Comparison of ENCODE assay signal across 8 mouse cellular contexts in genomic region chr5:114625590-114625989, GRCm38 (mm10). TPM values are rescaled to one million over a fixed set of nuclear protein-coding genes. Genes with fewer than 3 reads are reported as not detected.
A peak's percentile ranks its signal among the peaks of the same experiment; 100 is the strongest.
DNase-seq lines count a peak whose midpoint lies in the region; TF ChIP-seq lines count a peak whose summit lies in the region.

No protein-coding gene starts in this region.

- 22% methylated on average over 3 of the region's 3 CpGs for WGBS in thymus, adult 2 months

- no peak overlapping the region for H3K4me3 ChIP-seq in thymus, adult 2 months (ENCODE audit: control insufficient read depth, insufficient read depth, low read length)

- no peak overlapping the region for H3K27ac ChIP-seq in thymus, adult 2 months (ENCODE audit: control insufficient read depth, insufficient read depth, low read length)

- no peak for TF ChIP-seq POLR2A in thymus, adult 2 months (IDR thresholded peaks at IDR 0.05; ENCODE audit: control insufficient read depth, extremely low read depth, insufficient read depth, low read length, poor library complexity)

- H3K4me1 ChIP-seq in thymus, adult 2 months (replicated peaks; ENCODE audit: control insufficient read depth, insufficient read depth, low read length): no peaks in the 10 kb centered on the region

- H3K36me3 ChIP-seq in thymus, adult 2 months (ENCODE audit: control insufficient read depth, insufficient read depth, low read length): no peaks in the 10 kb centered on the region

- peak; percentile 52; the same call in 1 of the 2 replicates for TF ChIP-seq CTCF in thymus, adult 2 months (IDR thresholded peaks at IDR 0.05; ENCODE audit: borderline replicate concordance, control insufficient read depth, extremely low read depth, insufficient read depth, low read length, poor library complexity)

- no peaks in the 10 kb centered on the region for H3K27me3 ChIP-seq in thymus, adult 2 months (ENCODE audit: control insufficient read depth, insufficient read depth, low read length)

- peak; percentile 35 for DNase-seq in gastrocnemius, adult 18-20 months (ENCODE audit: low spot score)
- DNase-seq in gastrocnemius, adult 8-10 months (ENCODE audit: low spot score in 2 of 2): no peak
- DNase-seq in thymus, adult 2 months: peak; percentile 76
- no peak for DNase-seq in thymus, adult 18-20 months
- peak; percentile 67 to 74 for DNase-seq in cerebellum, postnatal 4 days (ENCODE audit: low spot score in 2 of 2)
- peak; percentile 83 to 85 for DNase-seq in kidney, postnatal 4 days
- DNase-seq in natural killer cell, adult 2 months (ENCODE audit: low spot score in 2 of 2): peak; percentile 47 to 70
- DNase-seq in thymus, postnatal 36 days: peak; percentile 67 to 73

RNA-seq across cellular contexts. Expression of gene Trpv4, which starts 32.6 kb away (rescaled TPM):
- 1 to 10 TPM; 1.8 to 2.1 TPM for total RNA-seq in gastrocnemius, adult 18-20 months (2021)
- 1 to 10 TPM; 1.3 to 1.7 (median 1.3) TPM for total RNA-seq in gastrocnemius, adult 8-10 months (2022)
- polyA plus RNA-seq in thymus, adult 2 months (2012; rRNA removed): 4.2 and 6.5 TPM in 2 replicates

RNA-seq across cellular contexts. Expression of gene Fam222a, which starts 57.8 kb away (rescaled TPM):
- under 1 TPM; 0.33 to 0.66 TPM for total RNA-seq in gastrocnemius, adult 18-20 months (2021)
- total RNA-seq in gastrocnemius, adult 8-10 months (2022): under 1 TPM; 0.07 to 0.34 (median 0.30) TPM
- polyA plus RNA-seq in thymus, adult 2 months (2012; rRNA removed): 15.3 and 18.4 TPM in 2 replicates

Comparison
In these comparisons a context has a peak if more than half of its experiments do, and no peak if none do; other contexts are left out.
1. DNase-seq: peak in gastrocnemius, adult 18-20 months (single experiment), thymus, adult 2 months (single experiment), cerebellum, postnatal 4 days (2 of 2), kidney, postnatal 4 days (2 of 2), natural killer cell, adult 2 months (2 of 2) and thymus, postnatal 36 days (2 of 2); none in gastrocnemius, adult 8-10 months (0 of 2) and thymus, adult 18-20 months (0 of 2).